Mouse (Mus musculus) midbrain, embryonic 12.5 days (tissue): ENCODE results near the gene Bag3. TPM values are rescaled to one million over a fixed set of nuclear protein-coding genes. Genes with fewer than 3 reads are reported as not detected.
A peak's percentile ranks its signal among the peaks of the same experiment; 100 is the strongest.
"Not testable (repeated sequence)": the region's sequence is repeated elsewhere in the genome, so short reads cannot be mapped to it uniquely, and the experiment has no call there.

Source experiments
- ATAC-seq: fragments of 200-750 bp; cut with Nextera tagmentation; 2 replicates; pipeline ENCODE4 v1.8.0; 2017; ENCODE audit warnings: low read depth, moderate TSS enrichment, moderate library complexity; ENCODE audit not compliant: low FRiP score
- H3K27ac ChIP-seq: fragments of 300-500 bp; sonication (generic); replicated peaks from 2 replicates; pipeline ENCODE4 v1.5.1; 2016; ENCODE audit warnings: mild to moderate bottlenecking
- H3K27me3 ChIP-seq: fragments of 300-500 bp; sonication (generic); 2 replicates; pipeline ENCODE4 v1.6.1; 2016; ENCODE audit warnings: mild to moderate bottlenecking
- H3K36me3 ChIP-seq: fragments of 300-500 bp; sonication (generic); 2 replicates; pipeline ENCODE4 v1.6.1; 2016
- H3K4me1 ChIP-seq: fragments of 300-500 bp; sonication (generic); 2 replicates; pipeline ENCODE4 v1.6.1; 2016
- H3K4me2 ChIP-seq: fragments of 300-500 bp; sonication (generic); replicated peaks from 2 replicates; pipeline ENCODE4 v1.6.1; 2016; ENCODE audit warnings: mild to moderate bottlenecking, moderate library complexity
- H3K4me3 ChIP-seq: fragments of 300-500 bp; sonication (generic); 2 replicates; pipeline ENCODE4 v1.5.1; 2016; ENCODE audit warnings: mild to moderate bottlenecking
- H3K9ac ChIP-seq: fragments of 300-500 bp; sonication (generic); replicated peaks from 2 replicates; pipeline ENCODE4 v1.6.1; 2016; ENCODE audit warnings: mild to moderate bottlenecking, moderate library complexity
- H3K9me3 ChIP-seq: fragments of 300-500 bp; sonication (generic); 2 replicates; pipeline ENCODE4 v1.6.1; 2016; ENCODE audit warnings: mild to moderate bottlenecking
- WGBS: fragments of 180-500 bp; shearing (Covaris S2); methylation state at CpG from one replicate; pipeline ENCODE4 v1.1.7; 2016; 5-methylcytosine and 5-hydroxymethylcytosine counted together
- polyA plus RNA-seq: library from polyadenylated mRNA; unstranded; fragments of >200 nt; fragmentation: Nextera tagmentation; extraction: Ambion mirVana; gene quantifications from 2 replicates; pipeline ENCODE4 v1.2.1, GENCODE M21; 2016

Bag3 gene
- polyA plus RNA-seq, 1 experiment from 2014 or later: 3.9 TPM

DNA sequence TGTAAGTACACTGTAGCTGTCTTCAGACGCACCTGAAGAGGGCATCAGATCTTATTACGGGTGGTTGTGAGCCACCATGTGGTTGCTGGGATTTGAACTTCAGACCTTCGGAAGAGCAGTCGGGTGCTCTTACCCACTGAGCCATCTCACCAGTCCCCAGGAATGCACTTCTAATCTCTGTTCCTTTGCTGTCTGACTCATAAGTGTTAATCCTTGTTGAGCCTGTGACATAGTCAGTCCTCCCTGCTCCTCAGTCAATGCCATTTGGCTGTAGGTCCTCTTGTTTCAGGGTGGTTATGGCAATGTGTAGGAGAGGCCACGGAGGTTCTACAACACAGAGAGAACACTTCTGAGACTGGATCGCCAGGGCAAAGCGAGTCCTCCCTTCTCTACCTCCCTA is 47.2 kb downstream of the Bag3 start:
- not testable (repeated sequence) for ATAC-seq

DNA sequence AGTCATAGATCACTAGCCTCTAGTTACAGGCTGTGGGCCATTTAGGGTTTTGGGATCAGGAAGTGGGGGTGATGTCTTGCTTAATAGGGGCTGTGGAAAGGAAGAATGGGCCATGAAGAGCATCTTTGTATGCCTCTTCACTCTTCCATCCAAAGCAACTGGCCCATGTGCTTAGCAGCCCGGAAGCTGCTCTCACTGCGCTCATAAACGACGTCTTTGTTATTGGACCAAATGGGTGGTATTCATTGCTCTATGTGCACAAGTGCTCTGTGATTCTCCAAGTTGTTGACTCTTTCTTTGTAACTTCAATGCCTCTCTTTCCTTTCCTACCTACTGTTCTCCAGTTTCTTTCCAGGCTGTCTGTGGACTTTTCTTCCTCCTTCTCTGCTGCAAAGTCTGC is 48.6 kb downstream of the Bag3 start:
- ATAC-seq: no peak
- no peaks in the 10 kb centered on the region for H3K36me3 ChIP-seq
- H3K4me3 ChIP-seq: no peak overlapping the region
- 70% methylated on average over 4 of the region's 4 CpGs for WGBS
- no peak overlapping the region for H3K9ac ChIP-seq
- H3K4me1 ChIP-seq: peaks cover 5% of the 10 kb centered on the region
- no peak overlapping the region for H3K27ac ChIP-seq
- no peaks in the 10 kb centered on the region for H3K9me3 ChIP-seq
- H3K4me2 ChIP-seq: no peak overlapping the region
- no peaks in the 10 kb centered on the region for H3K27me3 ChIP-seq

More for the DNA sequence above, 47.2 kb downstream of the Bag3 start:
- H3K27me3 ChIP-seq, H3K27ac ChIP-seq, H3K4me2 ChIP-seq, H3K9ac ChIP-seq, H3K4me3 ChIP-seq, H3K4me1 ChIP-seq, H3K36me3 ChIP-seq, H3K9me3 ChIP-seq: not testable (repeated sequence)
- WGBS: 90% methylated on average over 7 of the region's 7 CpGs

DNA sequence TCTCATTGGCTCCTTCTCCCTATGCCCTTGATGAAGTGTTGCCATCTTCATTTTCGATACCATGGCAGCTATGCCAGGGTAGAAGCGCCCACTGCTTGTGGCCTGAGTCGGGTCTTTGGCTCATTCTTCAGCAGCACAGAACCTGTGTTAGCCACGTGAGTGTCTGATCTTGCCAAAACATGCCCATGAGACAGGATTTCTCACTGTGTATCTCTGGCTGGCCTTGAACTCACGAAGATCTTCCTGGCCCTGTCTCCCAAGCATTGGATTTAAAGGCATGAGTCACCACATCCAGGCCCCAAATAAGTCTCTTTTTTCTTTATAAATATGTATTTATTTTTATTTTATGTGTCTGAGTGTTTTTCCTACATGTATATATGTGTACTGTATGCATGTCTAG is 51.8 kb downstream of the Bag3 start:
- Histone ChIP-seq H3K36me3 (no peaks in the 10 kb centered on the region), H3K9ac (no peak overlapping the region), H3K4me3 (no peak overlapping the region), H3K27ac (no peak overlapping the region), H3K4me1 (peaks cover 10% of the 10 kb centered on the region), H3K27me3 (no peaks in the 10 kb centered on the region), H3K4me2 (no peak overlapping the region), H3K9me3 (no peaks in the 10 kb centered on the region)
- ATAC-seq: no peak
- WGBS: 89% methylated on average over 5 of the region's 5 CpGs

DNA sequence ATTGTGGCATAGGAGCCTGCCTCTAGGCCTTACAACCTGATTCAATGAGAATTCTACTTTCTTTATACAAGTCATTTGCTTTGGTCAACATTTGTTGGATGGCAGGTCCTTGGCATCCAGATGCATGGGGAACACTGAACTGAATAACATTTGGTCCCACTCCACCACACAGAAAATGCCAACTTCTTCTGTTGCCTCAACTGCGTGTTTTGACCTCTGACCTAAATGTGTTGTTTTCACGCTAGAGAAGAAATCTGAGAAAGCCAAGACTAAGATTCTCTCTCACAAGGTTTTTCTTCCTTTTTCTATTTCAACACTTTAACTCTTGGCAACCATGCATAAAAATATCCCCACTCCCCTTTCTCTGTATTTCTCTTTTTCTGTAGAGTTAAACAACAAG is 52.4 kb downstream of the Bag3 start:
- no peak overlapping the region for H3K4me3 ChIP-seq
- H3K9ac ChIP-seq: no peak overlapping the region
- WGBS: 78% methylated on average over 2 of the region's 2 CpGs
- ATAC-seq: no peak
- H3K4me1 ChIP-seq: peaks cover 10% of the 10 kb centered on the region
- no peaks in the 10 kb centered on the region for H3K27me3 ChIP-seq
- no peaks in the 10 kb centered on the region for H3K9me3 ChIP-seq
- H3K36me3 ChIP-seq: no peaks in the 10 kb centered on the region
- H3K27ac ChIP-seq: no peak overlapping the region
- no peak overlapping the region for H3K4me2 ChIP-seq

DNA sequence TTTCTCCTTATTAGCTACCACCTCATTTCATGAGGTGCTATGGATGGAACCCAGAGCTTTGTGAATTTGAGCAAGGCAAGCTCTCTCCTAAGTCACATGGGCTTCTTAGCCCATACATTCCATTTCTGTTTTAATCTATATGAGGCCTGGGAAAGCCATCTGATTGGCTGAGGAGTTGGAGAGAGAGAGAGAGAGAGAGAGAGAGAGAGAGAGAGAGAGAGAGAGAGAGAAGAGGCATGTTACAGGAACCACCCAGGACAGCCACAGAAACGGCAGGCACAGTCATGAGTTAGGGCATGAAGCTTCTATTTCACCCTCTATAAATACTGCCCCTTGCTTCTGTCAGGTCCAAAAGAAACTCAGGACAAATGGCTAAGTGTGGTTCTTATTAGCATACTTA is 54.2 kb downstream of the Bag3 start:
- no peaks in the 10 kb centered on the region for H3K9me3 ChIP-seq
- no peaks in the 10 kb centered on the region for H3K27me3 ChIP-seq
- no peaks in the 10 kb centered on the region for H3K36me3 ChIP-seq
- no peak overlapping the region for H3K27ac ChIP-seq
- no peak overlapping the region for H3K4me3 ChIP-seq
- H3K9ac ChIP-seq: no peak overlapping the region
- H3K4me1 ChIP-seq: peaks cover 18% of the 10 kb centered on the region
- 82% methylated on average over 1 of the region's 1 CpGs for WGBS
- no peak for ATAC-seq
- no peak overlapping the region for H3K4me2 ChIP-seq

DNA sequence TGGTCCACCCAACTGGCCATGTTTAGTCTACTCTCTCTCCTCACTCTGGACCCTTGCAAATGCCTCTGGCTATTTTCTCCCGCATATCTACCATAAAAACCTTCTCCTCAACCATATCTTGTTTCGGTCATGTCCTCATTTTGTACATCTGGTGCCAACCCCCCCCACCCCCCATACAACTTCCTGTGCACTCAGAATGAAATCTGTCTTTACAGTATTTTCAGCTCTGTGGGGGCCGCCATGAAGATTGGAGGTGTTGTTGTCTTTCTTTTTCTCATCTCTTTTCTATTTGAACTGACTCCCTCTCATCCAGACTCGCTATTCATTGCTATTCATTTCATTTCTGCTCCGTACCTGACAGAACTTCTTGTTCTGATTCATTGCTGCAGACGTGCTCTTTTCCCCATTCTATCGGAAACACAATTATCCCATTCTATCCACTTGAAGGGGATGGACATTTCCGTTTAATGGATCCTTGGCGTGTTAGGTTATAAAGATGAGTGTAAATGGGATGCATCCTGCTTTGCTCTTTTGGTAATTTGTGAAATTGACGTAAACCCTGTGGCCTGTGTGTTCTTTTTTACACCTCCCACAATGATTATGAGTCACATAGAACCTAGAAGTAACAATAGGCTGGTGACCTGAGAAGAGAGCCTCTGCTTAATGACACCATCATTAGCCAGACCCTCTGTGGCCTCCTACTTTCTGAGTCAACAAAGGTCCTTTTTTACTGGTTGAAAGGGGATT is 55.0 kb downstream of the Bag3 start:
- no peak overlapping the region for H3K4me2 ChIP-seq
- 79% methylated on average over 10 of the region's 10 CpGs for WGBS
- H3K9ac ChIP-seq: no peak overlapping the region
- no peak overlapping the region for H3K4me3 ChIP-seq
- peaks cover 18% of the 10 kb centered on the region for H3K4me1 ChIP-seq
- H3K9me3 ChIP-seq: no peaks in the 10 kb centered on the region
- H3K27ac ChIP-seq: no peak overlapping the region
- ATAC-seq: no peak
- H3K36me3 ChIP-seq: no peaks in the 10 kb centered on the region
- H3K27me3 ChIP-seq: no peaks in the 10 kb centered on the region

DNA sequence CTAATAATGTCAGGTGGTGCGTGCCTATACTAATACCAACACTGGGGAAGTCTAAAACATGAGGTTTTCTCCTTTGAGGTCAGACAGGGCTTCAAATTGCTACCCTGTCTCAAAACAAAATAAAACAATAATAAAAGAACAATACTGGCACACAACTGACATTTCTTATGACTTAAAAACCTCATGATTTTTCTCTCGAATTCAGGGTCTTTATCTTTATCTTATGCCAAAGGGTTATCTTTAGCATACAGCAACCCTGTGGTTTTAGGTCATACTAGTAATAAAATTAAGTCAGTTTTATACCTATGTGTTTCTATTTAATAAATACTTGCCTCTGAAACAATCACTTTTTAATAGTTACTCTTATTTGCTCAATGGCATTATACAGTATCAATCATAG is 56.0 kb downstream of the Bag3 start:
- H3K27ac ChIP-seq: no peak overlapping the region
- H3K9ac ChIP-seq: no peak overlapping the region
- WGBS: 81% methylated on average over 2 of the region's 2 CpGs
- peaks cover 14% of the 10 kb centered on the region for H3K4me1 ChIP-seq
- H3K27me3 ChIP-seq: no peaks in the 10 kb centered on the region
- no peak for ATAC-seq
- no peaks in the 10 kb centered on the region for H3K36me3 ChIP-seq
- H3K4me3 ChIP-seq: no peak overlapping the region
- no peaks in the 10 kb centered on the region for H3K9me3 ChIP-seq
- no peak overlapping the region for H3K4me2 ChIP-seq

DNA sequence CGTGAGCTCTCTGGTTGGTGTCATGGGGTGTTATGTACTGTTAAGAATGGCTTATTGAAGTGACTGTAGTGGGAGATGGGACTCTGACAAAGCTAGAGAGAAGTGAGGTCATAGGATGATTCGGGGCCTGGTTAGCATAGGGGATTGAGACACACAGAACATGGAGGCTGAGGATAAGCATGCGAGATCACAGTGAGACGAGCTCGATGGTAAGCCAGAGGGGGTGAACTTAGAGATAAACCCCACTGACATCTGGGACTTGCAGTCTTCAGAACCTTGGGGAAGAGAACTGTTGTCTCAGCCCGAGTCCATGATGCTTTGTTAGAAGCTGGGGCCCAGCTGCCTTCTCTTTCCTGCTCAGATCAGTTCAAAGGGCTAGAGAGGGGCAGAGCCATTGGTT is 56.9 kb downstream of the Bag3 start:
- H3K4me2 ChIP-seq: no peak overlapping the region
- no peak overlapping the region for H3K9ac ChIP-seq
- no peaks in the 10 kb centered on the region for H3K36me3 ChIP-seq
- H3K27me3 ChIP-seq: no peaks in the 10 kb centered on the region
- peaks cover 14% of the 10 kb centered on the region for H3K4me1 ChIP-seq
- ATAC-seq: no peak
- 89% methylated on average over 6 of the region's 6 CpGs for WGBS
- H3K9me3 ChIP-seq: no peaks in the 10 kb centered on the region
- no peak overlapping the region for H3K4me3 ChIP-seq
- H3K27ac ChIP-seq: no peak overlapping the region

DNA sequence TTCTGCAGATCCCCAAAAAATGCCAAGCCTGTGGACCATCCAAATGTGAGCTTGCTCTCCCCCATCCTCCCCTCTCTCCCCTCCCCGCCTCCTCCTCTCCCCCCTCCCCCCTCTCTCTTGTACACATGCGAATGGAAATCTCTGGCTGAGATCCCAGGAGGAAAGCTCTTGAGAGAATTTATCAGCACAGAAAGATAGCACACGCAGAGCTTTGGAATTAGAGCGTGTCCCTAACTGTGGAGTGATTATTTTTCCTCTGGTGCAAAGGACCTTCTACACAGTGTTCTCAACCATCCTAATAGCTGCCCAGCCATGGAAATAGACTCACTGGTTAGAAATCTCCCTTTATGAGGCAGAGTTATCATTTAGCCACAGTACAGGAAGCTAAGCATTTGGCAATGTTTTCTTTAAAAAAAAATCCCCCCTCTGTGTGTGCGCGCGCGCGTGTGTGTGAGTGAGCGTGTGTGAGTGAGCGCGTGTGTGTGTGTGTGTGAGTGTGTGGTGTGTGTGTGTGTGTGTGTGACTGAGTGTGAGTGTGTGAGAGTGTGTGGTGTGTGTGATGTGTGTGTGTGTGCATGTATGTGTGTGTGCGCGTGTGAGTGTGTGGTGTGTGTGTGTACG is 58.6 kb downstream of the Bag3 start:
- Histone ChIP-seq H3K4me1 (peaks cover 14% of the 10 kb centered on the region), H3K9ac (no peak overlapping the region), H3K4me2 (no peak overlapping the region), H3K4me3 (no peak overlapping the region), H3K36me3 (no peaks in the 10 kb centered on the region), H3K27ac (peak overlapping the region; percentile 35; the same call in 1 of the 2 replicates), H3K9me3 (no peaks in the 10 kb centered on the region), H3K27me3 (no peaks in the 10 kb centered on the region)
- WGBS: 86% methylated on average over 14 of the region's 15 CpGs
- no peak for ATAC-seq

DNA sequence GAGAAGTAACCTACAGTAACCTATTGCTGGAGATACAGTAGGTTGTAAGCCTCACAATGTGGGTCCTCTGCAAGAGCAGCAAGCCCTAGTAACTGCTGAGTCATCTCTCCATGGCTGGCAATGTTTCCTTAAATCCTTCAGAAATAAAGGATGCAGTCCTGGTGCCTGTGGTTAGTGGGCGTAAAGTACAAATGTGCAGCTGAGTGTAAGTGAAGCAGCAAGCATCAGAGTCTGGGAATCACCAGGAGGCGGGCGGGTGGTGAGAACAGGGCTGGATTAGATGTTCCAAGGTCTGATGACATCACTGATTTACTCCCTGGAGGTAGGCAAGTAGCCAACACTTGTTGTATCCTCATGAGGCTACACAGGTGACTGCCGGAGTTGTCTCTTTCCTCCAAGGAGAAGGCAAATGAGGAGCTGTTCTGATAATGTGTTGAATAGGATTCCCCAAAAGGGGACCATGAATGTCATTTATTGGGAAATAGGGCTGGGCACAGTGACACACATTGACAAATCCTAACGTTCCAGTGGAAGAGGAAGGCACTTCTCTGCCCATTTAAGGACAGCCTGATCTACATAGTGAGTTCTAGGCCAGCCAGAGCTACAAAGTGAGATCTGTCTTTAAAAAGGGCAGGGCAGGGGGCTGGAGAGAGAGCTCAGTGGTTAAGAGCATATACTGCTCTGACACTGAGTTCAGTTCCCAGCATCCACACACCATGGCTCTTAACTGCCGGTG is 60.0 kb downstream of the Bag3 start:
- H3K27ac ChIP-seq: no peak overlapping the region
- no peaks in the 10 kb centered on the region for H3K9me3 ChIP-seq
- no peak overlapping the region for H3K9ac ChIP-seq
- H3K27me3 ChIP-seq: no peaks in the 10 kb centered on the region
- no peaks in the 10 kb centered on the region for H3K36me3 ChIP-seq
- H3K4me1 ChIP-seq: peaks cover 14% of the 10 kb centered on the region
- no peak overlapping the region for H3K4me2 ChIP-seq
- ATAC-seq: no peak
- no peak overlapping the region for H3K4me3 ChIP-seq
- WGBS: 80% methylated on average over 6 of the region's 6 CpGs

DNA sequence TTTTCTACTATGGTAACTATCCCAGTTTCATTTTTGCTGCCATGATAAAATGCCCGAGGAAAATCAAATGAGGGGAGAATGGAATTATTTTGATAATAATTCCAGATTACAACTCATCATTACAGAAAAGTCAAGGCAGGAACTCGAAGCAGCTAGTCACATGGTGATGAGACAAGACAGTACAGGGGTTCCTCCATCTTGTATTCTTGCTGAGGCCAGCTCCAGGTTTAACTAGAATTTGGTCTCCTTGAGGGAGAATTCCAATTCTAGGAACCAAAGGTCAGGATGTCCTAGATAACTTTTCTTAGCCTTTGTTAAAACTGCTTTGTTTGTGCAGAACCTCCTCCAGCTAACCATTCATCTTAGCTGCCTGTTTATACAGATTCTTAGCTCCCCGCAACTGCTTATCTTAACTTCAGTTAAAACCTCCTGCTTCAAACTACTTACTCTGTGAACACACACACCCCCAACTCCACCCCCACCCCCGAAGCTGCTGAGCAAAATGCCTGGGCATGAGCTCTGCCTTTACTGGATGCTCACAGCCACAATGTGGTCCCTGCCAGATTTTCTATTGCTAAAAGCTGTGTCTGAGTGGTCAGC is 64.0 kb downstream of the Bag3 start:
- H3K27me3 ChIP-seq: no peaks in the 10 kb centered on the region
- H3K27ac ChIP-seq: no peak overlapping the region
- 68% methylated on average over 4 of the region's 4 CpGs for WGBS
- H3K4me3 ChIP-seq: no peak overlapping the region
- no peak for ATAC-seq
- no peaks in the 10 kb centered on the region for H3K9me3 ChIP-seq
- no peaks in the 10 kb centered on the region for H3K36me3 ChIP-seq
- H3K9ac ChIP-seq: no peak overlapping the region; the same call in 1 of the 2 replicates
- peaks cover 15% of the 10 kb centered on the region for H3K4me1 ChIP-seq
- H3K4me2 ChIP-seq: no peak overlapping the region
